Mouse (Mus musculus) cerebellum, postnatal 14 days (tissue): ENCODE results near the gene Ndufa12.

Experiments used
- DNase-seq, 2 experiments: peaks; one replicate each; pipeline ENCODE4 v3.0.0; 2021; ENCODE audit warnings: mixed read lengths in 2 of 2

Ndufa12 gene

GRCm38 (mm10) chr10:94230172-94230981 lies 31.9 kb downstream of the Ndufa12 start:
- DNase-seq: peak; percentile 47 to 48

GRCm38 (mm10) chr10:94231025-94231424 lies 32.5 kb downstream of the Ndufa12 start:
- DNase-seq: no peak

GRCm38 (mm10) chr10:94235200-94235599 lies 36.7 kb downstream of the Ndufa12 start:
- no peak for DNase-seq

GRCm38 (mm10) chr10:94241346-94241745 lies 42.8 kb downstream of the Ndufa12 start:
- no peak for DNase-seq

GRCm38 (mm10) chr10:94247748-94248349 lies 49.3 kb downstream of the Ndufa12 start:
- DNase-seq: no peak

GRCm38 (mm10) chr10:94249575-94250456 lies 51.3 kb downstream of the Ndufa12 start:
- DNase-seq: no peak

- DNase-seq: no peak
These were observed 54.8 kb downstream of the Ndufa12 start for GRCm38 (mm10) chr10:94253260-94253807.

GRCm38 (mm10) chr10:94254766-94255165 lies 56.2 kb downstream of the Ndufa12 start:
- DNase-seq: no peak

GRCm38 (mm10) chr10:94255744-94256143 lies 57.2 kb downstream of the Ndufa12 start:
- no peak for DNase-seq

- DNase-seq: no peak
These were observed 58.0 kb downstream of the Ndufa12 start for GRCm38 (mm10) chr10:94256518-94256917.

GRCm38 (mm10) chr10:94260544-94260943 lies 62.0 kb downstream of the Ndufa12 start:
- DNase-seq: no peak

- no peak for DNase-seq
These were observed 64.1 kb downstream of the Ndufa12 start for GRCm38 (mm10) chr10:94262646-94263045.

GRCm38 (mm10) chr10:94263211-94263610 lies 64.7 kb downstream of the Ndufa12 start:
- no peak for DNase-seq

- peak; percentile 61 to 66 for DNase-seq
These were observed 67.4 kb downstream of the Ndufa12 start for GRCm38 (mm10) chr10:94265656-94266542.
